Mouse (Mus musculus) E14TG2a.4 (cell line): ENCODE data around the gene Pnpla5.

Experiments used
- CTCF ChIP-seq: conservative IDR thresholded peaks from 2 replicates; pipeline ENCODE4 v1.5.1; 2014; ENCODE audit warnings: low read length
- NANOG ChIP-seq: IDR thresholded peaks from 2 replicates; pipeline ENCODE4 v1.6.1; 2014; ENCODE audit warnings: borderline replicate concordance, low read length, mixed read lengths
- POU5F1 ChIP-seq: IDR thresholded peaks from 2 replicates; pipeline ENCODE4 v1.6.1; 2014; ENCODE audit warnings: low read length, borderline replicate concordance

GRCm38 (mm10) chr15:84167600-84167999, 44.6 kb upstream of the Pnpla5 start, which contains the start of gene Pnpla3:
- no peak for TF ChIP-seq CTCF
- no peak for TF ChIP-seq NANOG
- no peak for TF ChIP-seq POU5F1
